Mouse (Mus musculus): ENCODE measurements around the gene Zfp335. TPM values are rescaled to one million over a fixed set of nuclear protein-coding genes. Genes with fewer than 3 reads are reported as not detected.

Gene Zfp335
- polyA plus RNA-seq, 1 experiment from 2014 or later = 15.5 TPM

GRCm38 (mm10) chr2:164845782-164846181, 65.8 kb downstream of the Zfp335 start:
- Histone ChIP-seq H3K4me1 (ENCODE audit: control insufficient read depth, insufficient read depth, low read length) (no peaks in the 10 kb centered on the region), H3K9ac (replicated peaks; ENCODE audit: low read length) (no peak overlapping the region), H3K4me2 (ENCODE audit: low read length) (no peak overlapping the region), H3K27me3 (ENCODE audit: control insufficient read depth, insufficient read depth, low read length) (no peaks in the 10 kb centered on the region), H3K27ac (replicated peaks; ENCODE audit: low read depth, low read length) (no peak overlapping the region), H3K36me3 (ENCODE audit: control insufficient read depth, insufficient read depth, low read length) (no peaks in the 10 kb centered on the region), H3K9me3 (ENCODE audit: control insufficient read depth, low read length) (no peaks in the 10 kb centered on the region), H3K4me3 (replicated peaks; ENCODE audit: low read depth, low read length) (no peak overlapping the region)
- DNase-seq (no peak), ATAC-seq (ENCODE audit: low FRiP score, low TSS enrichment) (no peak)
- WGBS = 63% methylated on average over 3 of the region's 3 CpGs

Other genes with a start within 250 kb of the Zfp335 start
- not detected in 2 replicates for gene Wfdc11, start 237.7 kb downstream of the Zfp335 start, polyA plus RNA-seq (2014; fragmentation: Nextera tagmentation; extraction: Ambion mirVana)
- gene Wfdc13, start 226.7 kb downstream of the Zfp335 start, polyA plus RNA-seq (2014; fragmentation: Nextera tagmentation; extraction: Ambion mirVana) = not detected in 2 replicates
- not detected in 2 replicates for gene Spint4, start 213.3 kb downstream of the Zfp335 start, polyA plus RNA-seq (2014; fragmentation: Nextera tagmentation; extraction: Ambion mirVana)
- gene Spint5, start 196.5 kb downstream of the Zfp335 start, polyA plus RNA-seq (2014; fragmentation: Nextera tagmentation; extraction: Ambion mirVana) = not detected in 2 replicates
- 0.80 and 1.1 TPM in 2 replicates for gene Wfdc3, start 165.8 kb downstream of the Zfp335 start, polyA plus RNA-seq (2014; fragmentation: Nextera tagmentation; extraction: Ambion mirVana)
- 49.1 and 55.0 TPM in 2 replicates for gene Dnttip1, start 165.8 kb downstream of the Zfp335 start, polyA plus RNA-seq (2014; fragmentation: Nextera tagmentation; extraction: Ambion mirVana)
- 45.9 and 85.7 TPM in 2 replicates for gene Ube2c, start 141.9 kb downstream of the Zfp335 start, polyA plus RNA-seq (2014; fragmentation: Nextera tagmentation; extraction: Ambion mirVana)
- not detected in 2 replicates for gene Tnnc2, start 131.8 kb downstream of the Zfp335 start, polyA plus RNA-seq (2014; fragmentation: Nextera tagmentation; extraction: Ambion mirVana)
- gene Snx21, start 125.9 kb downstream of the Zfp335 start, polyA plus RNA-seq (2014; fragmentation: Nextera tagmentation; extraction: Ambion mirVana) = 22.1 and 34.5 TPM in 2 replicates
- 17.1 and 18.5 TPM in 2 replicates for gene Acot8, start 106.9 kb downstream of the Zfp335 start, polyA plus RNA-seq (2014; fragmentation: Nextera tagmentation; extraction: Ambion mirVana)
- gene Zswim3, start 106.7 kb downstream of the Zfp335 start, polyA plus RNA-seq (2014; fragmentation: Nextera tagmentation; extraction: Ambion mirVana) = 14.7 and 15.6 TPM in 2 replicates
- 27.8 and 30.5 TPM in 2 replicates for gene Zswim1, start 89.1 kb downstream of the Zfp335 start, polyA plus RNA-seq (2014; fragmentation: Nextera tagmentation; extraction: Ambion mirVana)
- 0.29 TPM in 1 of 2 replicates, not detected in the other for gene Spata25, start 83.2 kb downstream of the Zfp335 start, polyA plus RNA-seq (2014; fragmentation: Nextera tagmentation; extraction: Ambion mirVana)
- gene Ctsa, start 78.9 kb downstream of the Zfp335 start, polyA plus RNA-seq (2014; fragmentation: Nextera tagmentation; extraction: Ambion mirVana) = 77.1 and 88.2 TPM in 2 replicates
- gene Neurl2, start 78.3 kb downstream of the Zfp335 start, polyA plus RNA-seq (2014; fragmentation: Nextera tagmentation; extraction: Ambion mirVana) = 5.1 and 6.9 TPM in 2 replicates
- 29.8 and 91.1 TPM in 2 replicates for gene Pltp, start 54.0 kb downstream of the Zfp335 start, polyA plus RNA-seq (2014; fragmentation: Nextera tagmentation; extraction: Ambion mirVana)
- 92.8 and 99.5 TPM in 2 replicates for gene Pcif1, start 32.5 kb downstream of the Zfp335 start, polyA plus RNA-seq (2014; fragmentation: Nextera tagmentation; extraction: Ambion mirVana)
- 29.7 and 29.9 TPM in 2 replicates for gene Mmp9, start 29.0 kb upstream of the Zfp335 start, polyA plus RNA-seq (2014; fragmentation: Nextera tagmentation; extraction: Ambion mirVana)
- 53.8 and 63.0 TPM in 2 replicates for gene Slc12a5, start 49.0 kb upstream of the Zfp335 start, polyA plus RNA-seq (2014; fragmentation: Nextera tagmentation; extraction: Ambion mirVana)
- gene Ncoa5, start 123.1 kb upstream of the Zfp335 start, polyA plus RNA-seq (2014; fragmentation: Nextera tagmentation; extraction: Ambion mirVana) = 76.6 and 105 TPM in 2 replicates
- 5.1 and 7.3 TPM in 2 replicates for gene Cd40, start 143.9 kb upstream of the Zfp335 start, polyA plus RNA-seq (2014; fragmentation: Nextera tagmentation; extraction: Ambion mirVana)
- not detected in 2 replicates for gene 1700025C18Rik, start 179.0 kb upstream of the Zfp335 start, polyA plus RNA-seq (2014; fragmentation: Nextera tagmentation; extraction: Ambion mirVana)